Mouse (Mus musculus) ES-E14 (cell line): ENCODE measurements around the gene Clstn1. TPM values are rescaled to one million over a fixed set of nuclear protein-coding genes. Genes with fewer than 3 reads are reported as not detected.

Experiments
- DNase-seq: peaks from one replicate; pipeline ENCODE4 v3.0.0-alpha.2; 2013; ENCODE audit warnings: low read depth, low spot score
- H3K27ac ChIP-seq: 2 replicates; pipeline ENCODE4 v1.5.1; 2012; ENCODE audit warnings: low read depth, mild to moderate bottlenecking, low read length, moderate library complexity, mixed read lengths; ENCODE audit not compliant: poor library complexity, insufficient read depth, severe bottlenecking
- H3K36me3 ChIP-seq: 2 replicates; pipeline ENCODE4 v1.6.1; 2012; ENCODE audit warnings: mild to moderate bottlenecking, low read length, moderate library complexity, mixed read lengths; ENCODE audit not compliant: control insufficient read depth, poor library complexity, insufficient read depth, severe bottlenecking
- H3K4me1 ChIP-seq, 2 experiments: fragments of 150-350 bp in 1 of 2; sonication (generic) in 1 of 2; 2 replicates each; pipeline ENCODE4 v1.6.1; 2012; ENCODE audit warnings: low read length in 2 of 2, mild to moderate bottlenecking in 1 of 2, mixed read lengths in 1 of 2; ENCODE audit not compliant: control insufficient read depth in 2 of 2, insufficient read depth in 2 of 2, poor library complexity in 1 of 2
- H3K4me3 ChIP-seq, 2 experiments: fragments of 150-350 bp in 1 of 2; sonication (generic) in 1 of 2; 2 replicates each; pipeline ENCODE4 v1.5.1; 2012; ENCODE audit warnings: low read length in 2 of 2, low read depth in 1 of 2, mild to moderate bottlenecking in 1 of 2, mixed read lengths in 1 of 2; ENCODE audit not compliant: insufficient read depth in 1 of 2, poor library complexity in 1 of 2, severe bottlenecking in 1 of 2
- H3K9ac ChIP-seq: 2 replicates; pipeline ENCODE4 v1.6.1; 2012; ENCODE audit warnings: low read depth, mild to moderate bottlenecking, low read length, mixed read lengths; ENCODE audit not compliant: poor library complexity, insufficient read depth, severe bottlenecking
- H3K9me3 ChIP-seq: fragments of 150-350 bp; sonication (generic); 2 replicates; pipeline ENCODE4 v1.6.1; 2012; ENCODE audit warnings: low read depth, mild to moderate bottlenecking, low read length; ENCODE audit not compliant: control insufficient read depth, insufficient read depth
- CHD2 ChIP-seq: IDR thresholded peaks from 2 replicates; pipeline ENCODE4 v1.6.1; 2014; ENCODE audit warnings: mild to moderate bottlenecking, low read depth, low read length, inconsistent platforms
- HCFC1 ChIP-seq: IDR thresholded peaks from 2 replicates; pipeline ENCODE4 v1.6.1; 2012; ENCODE audit warnings: low read length, inconsistent platforms, borderline replicate concordance; ENCODE audit not compliant: insufficient read depth
- MAFK ChIP-seq: IDR thresholded peaks from 2 replicates; pipeline ENCODE4 v1.6.1; 2014; ENCODE audit warnings: mild to moderate bottlenecking, low read depth, low read length, inconsistent platforms; ENCODE audit not compliant: insufficient read depth
- ZC3H11A ChIP-seq: IDR thresholded peaks from 2 replicates; pipeline ENCODE4 v1.6.1; 2012; ENCODE audit warnings: low read depth, mild to moderate bottlenecking, inconsistent platforms, low read length, borderline replicate concordance
- ZNF384 ChIP-seq: IDR thresholded peaks from 2 replicates; pipeline ENCODE4 v1.6.1; 2012; ENCODE audit warnings: low read depth, low read length, inconsistent platforms
- in situ Hi-C, 2 experiments: fragments of 600-800 bp; cut with MboI; formaldehyde crosslinking; loops; one replicate each; pipeline ENCODE4 v1.15.1; 2025; ENCODE audit warnings: low sequenced_read_pairs in 2 of 2, inconsistent platforms in 1 of 2; ENCODE audit not compliant: unreplicated experiment in 2 of 2
- total RNA-seq: library from RNA; depleted of rRNA; stranded (reverse); fragments of 300-350 nt; gene quantifications from 2 replicates; pipeline ENCODE4 v1.2.3, GENCODE M21; 2012

The Clstn1 gene
- total RNA-seq, 1 experiment, result 115 TPM

- TF ChIP-seq CHD2 (no peak), ZNF384 (no peak), ZC3H11A (no peak), MAFK (no peak), HCFC1 (no peak)
- in situ Hi-C loops, result no loop called here
- no peak overlapping the region for H3K4me3 ChIP-seq
Measured at GRCm38 (mm10) chr4:149661967-149662589, 75.8 kb downstream of the Clstn1 start.

GRCm38 (mm10) chr4:149663849-149664503 lies 77.7 kb downstream of the Clstn1 start:
- H3K36me3 ChIP-seq, result no peaks in the 10 kb centered on the region
- H3K9ac ChIP-seq, result no peak overlapping the region
- H3K4me3 ChIP-seq, result no peak overlapping the region
- no peak for DNase-seq
- TF ChIP-seq ZC3H11A (no peak), MAFK (no peak), HCFC1 (no peak), CHD2 (no peak)
- H3K9me3 ChIP-seq, result no peaks in the 10 kb centered on the region
- peaks cover 2 to 18% of the 10 kb centered on the region in 2 experiments; a peak in 2 of 4 replicates for H3K4me1 ChIP-seq
- in situ Hi-C loops, result no loop called here
- no peak overlapping the region for H3K27ac ChIP-seq

More at GRCm38 (mm10) chr4:149661967-149662589, 75.8 kb downstream of the Clstn1 start:
- no peaks in the 10 kb centered on the region for H3K9me3 ChIP-seq
- H3K36me3 ChIP-seq, result no peaks in the 10 kb centered on the region
- no peak for DNase-seq
- no peak overlapping the region for H3K9ac ChIP-seq
- H3K4me1 ChIP-seq, result peaks cover 2 to 23% of the 10 kb centered on the region in 2 experiments; a peak in 2 of 4 replicates
- H3K27ac ChIP-seq, result no peak overlapping the region

DNA sequence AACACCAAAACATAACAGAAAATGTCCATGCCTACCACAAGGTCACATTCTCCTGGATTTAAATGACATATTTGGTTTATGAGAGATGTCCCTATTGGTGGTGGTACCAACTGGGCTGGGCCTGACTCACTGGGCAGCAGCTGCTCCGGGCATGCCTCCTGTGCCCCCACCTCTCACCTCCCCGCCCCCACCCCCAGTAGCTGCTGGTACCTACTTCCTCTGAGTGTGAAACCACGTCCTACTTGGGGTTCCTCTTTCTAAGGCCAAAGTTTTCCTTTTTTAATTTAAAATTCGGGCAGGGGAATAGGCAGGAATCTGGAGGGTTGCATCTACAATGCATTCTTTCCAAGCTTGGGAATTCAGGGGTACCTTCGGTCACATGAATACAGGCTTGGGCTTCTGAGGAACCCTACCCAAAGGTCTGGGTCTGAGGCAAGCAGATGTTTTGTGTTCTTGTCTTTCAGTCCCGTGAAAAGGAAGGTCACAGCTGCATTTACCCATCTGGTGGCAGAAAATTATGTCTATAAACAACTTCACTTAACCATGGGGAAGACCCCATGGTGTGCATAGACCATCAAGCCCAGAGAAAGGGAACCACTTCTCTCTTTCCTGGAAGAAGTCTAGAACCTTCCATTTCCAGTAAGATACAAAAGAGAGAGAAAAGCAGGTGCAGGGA lies 78.9 kb downstream of the Clstn1 start:
- in situ Hi-C loops, result no loop called here
- H3K4me1 ChIP-seq, result peaks cover 0 to 9% of the 10 kb centered on the region in 2 experiments; a peak in 1 of 4 replicates
- DNase-seq, result no peak
- H3K36me3 ChIP-seq, result no peaks in the 10 kb centered on the region
- H3K27ac ChIP-seq, result no peak overlapping the region
- no peak overlapping the region for H3K9ac ChIP-seq
- H3K9me3 ChIP-seq, result no peaks in the 10 kb centered on the region
- H3K4me3 ChIP-seq, result no peak overlapping the region
- no peak for TF ChIP-seq ZNF384

DNA sequence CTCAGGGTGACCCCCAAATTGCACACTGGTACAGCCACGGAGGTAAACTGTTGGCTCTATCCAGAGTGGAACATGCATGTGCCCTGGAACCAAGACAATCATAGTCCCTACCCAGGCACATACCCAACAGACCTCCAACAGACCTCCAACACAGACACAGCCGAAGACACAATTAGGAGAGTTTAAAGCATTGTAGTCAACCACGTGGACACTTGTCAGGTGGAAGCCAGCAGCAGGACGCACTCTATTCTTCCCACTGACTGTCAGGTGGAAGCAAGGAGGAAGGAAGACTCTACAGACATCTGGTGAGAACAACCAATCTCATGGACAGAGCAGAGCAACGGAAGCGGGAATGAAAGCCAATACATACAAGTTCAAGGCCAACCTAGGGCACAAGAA lies 79.4 kb downstream of the Clstn1 start:
- no peaks in the 10 kb centered on the region for H3K36me3 ChIP-seq
- in situ Hi-C loops, result no loop called here
- DNase-seq, result no peak
- H3K9me3 ChIP-seq, result no peaks in the 10 kb centered on the region
- H3K4me3 ChIP-seq, result no peak overlapping the region
- TF ChIP-seq CHD2, result no peak
- no peak for TF ChIP-seq MAFK
- TF ChIP-seq ZNF384, result no peak
- TF ChIP-seq HCFC1, result no peak
- no peak for TF ChIP-seq ZC3H11A
- no peak overlapping the region for H3K27ac ChIP-seq
- peaks cover 0 to 9% of the 10 kb centered on the region in 2 experiments; a peak in 1 of 4 replicates for H3K4me1 ChIP-seq
- H3K9ac ChIP-seq, result no peak overlapping the region
